Mouse (Mus musculus): ENCODE results near the gene Ccn5. TPM values are rescaled to one million over a fixed set of nuclear protein-coding genes. Genes with fewer than 3 reads are reported as not detected.
A peak's percentile ranks its signal among the peaks of the same experiment; 100 is the strongest.

Gene Ccn5
- total RNA-seq (2021) = under 1 TPM; 0.19 to 0.38 TPM
- long read RNA-seq, experiment 1, partial matches to known transcripts = 0 of 1 reads
- long read RNA-seq, experiment 1, other reads (novel, unspliced or antisense) = 1 of 1 reads
- long read RNA-seq, experiment 2 = 0 reads

GRCm38 (mm10) chr2:163820607-163821006 is at the start of gene Ccn5:
Ccn5 (plus strand) TSS chr2:163820861.
- H3K4me3 ChIP-seq = no peak within 1 kb of the TSS
- TF ChIP-seq CTCF (IDR thresholded peaks at IDR 0.05) = no peak
- intact Hi-C loops (cut with DNase I) = loop anchor here (10.0 kb wide), 1 partner anchor 286 kb away; no protein-coding TSS in a partner anchor
- no peak for DNase-seq (ENCODE audit: extremely low spot score in 1 of 2, low spot score in 2 of 2)
- H3K27ac ChIP-seq = no peak within 1 kb of the TSS

DNA sequence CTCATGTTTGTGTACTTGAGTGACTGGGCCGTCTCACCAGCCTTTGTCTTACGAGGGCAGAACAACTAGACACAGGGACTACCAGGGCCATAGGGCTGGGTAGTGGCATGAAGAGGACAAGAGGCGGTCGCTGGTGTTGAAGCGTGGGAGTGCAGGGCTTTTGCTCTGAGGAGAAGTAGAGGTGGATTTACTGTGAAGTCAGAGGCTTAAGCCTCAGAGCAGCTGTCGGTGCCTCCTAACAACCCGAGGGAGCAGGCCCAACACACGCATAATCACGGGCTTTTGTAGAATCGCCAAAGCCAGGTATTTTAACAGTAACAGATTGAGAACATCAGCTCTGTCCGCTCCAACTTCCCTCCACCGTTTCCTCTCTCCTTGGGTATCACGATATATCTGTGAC is 44.0 kb upstream of the Ccn5 start:
- no peak overlapping the region for H3K4me3 ChIP-seq
- intact Hi-C loops (cut with DNase I) = no loop called here
- no peak for TF ChIP-seq CTCF (IDR thresholded peaks at IDR 0.05)
- DNase-seq (ENCODE audit: extremely low spot score in 1 of 2, low spot score in 2 of 2) = no peak
- no peak overlapping the region for H3K27ac ChIP-seq

- no peak for TF ChIP-seq CTCF (IDR thresholded peaks at IDR 0.05)
- H3K4me3 ChIP-seq = no peak overlapping the region
- DNase-seq (ENCODE audit: extremely low spot score in 1 of 2, low spot score in 2 of 2) = no peak
- intact Hi-C loops (cut with DNase I) = no loop called here
- H3K27ac ChIP-seq = no peak overlapping the region
These were observed 43.6 kb upstream of the Ccn5 start for GRCm38 (mm10) chr2:163777061-163777460.

DNA sequence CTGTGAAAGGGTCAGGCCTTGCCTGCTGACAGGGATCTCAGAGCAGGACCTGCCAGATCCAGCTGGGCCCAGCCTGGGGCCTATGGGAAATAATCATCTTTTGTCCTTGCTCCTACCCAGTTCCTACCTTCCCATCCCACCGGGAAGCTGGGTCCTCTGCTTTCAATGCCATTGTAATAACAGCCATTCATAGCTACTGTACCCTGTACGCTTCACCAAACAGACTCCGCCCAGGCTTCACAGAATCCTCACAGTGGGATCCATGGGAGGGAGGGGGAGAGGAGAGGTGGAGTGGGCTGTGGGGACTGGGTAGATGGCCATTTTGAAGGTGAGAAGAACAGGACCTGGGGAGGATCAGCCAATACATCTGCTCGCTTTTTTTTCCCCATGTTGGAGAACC is 41.8 kb upstream of the Ccn5 start:
- H3K27ac ChIP-seq = no peak overlapping the region
- DNase-seq (ENCODE audit: extremely low spot score in 1 of 2, low spot score in 2 of 2) = no peak
- no peak for TF ChIP-seq CTCF (IDR thresholded peaks at IDR 0.05)
- no peak overlapping the region for H3K4me3 ChIP-seq
- intact Hi-C loops (cut with DNase I) = no loop called here

DNA sequence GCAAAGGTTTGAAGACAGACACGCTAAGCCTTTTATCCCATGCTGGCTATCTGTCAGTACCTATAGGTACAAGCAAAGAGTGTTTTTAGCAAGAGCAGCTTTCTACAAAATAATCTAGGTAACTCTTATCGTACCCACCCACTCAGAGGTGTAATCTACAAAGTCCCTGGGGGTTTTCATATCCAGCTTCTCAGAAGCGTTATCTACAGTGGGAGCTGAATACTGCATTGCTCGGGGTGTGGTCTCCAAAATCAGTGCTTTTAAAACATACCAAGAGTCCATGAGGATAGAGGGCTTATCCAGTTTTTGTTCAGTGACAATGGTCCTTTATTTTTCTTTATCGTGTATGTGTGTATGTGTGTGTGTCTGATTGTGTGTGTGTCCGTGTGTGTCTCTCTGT is 37.3 kb upstream of the Ccn5 start:
- intact Hi-C loops (cut with DNase I) = loop anchor here (10.0 kb wide), 3 partner anchors 51 to 249 kb away; no protein-coding TSS in a partner anchor
- H3K27ac ChIP-seq = no peak overlapping the region
- no peak for DNase-seq (ENCODE audit: extremely low spot score in 1 of 2, low spot score in 2 of 2)
- no peak overlapping the region for H3K4me3 ChIP-seq
- no peak for TF ChIP-seq CTCF (IDR thresholded peaks at IDR 0.05)

- no peak for DNase-seq (ENCODE audit: extremely low spot score in 1 of 2, low spot score in 2 of 2)
- intact Hi-C loops (cut with DNase I) = loop anchor here (10.0 kb wide), 3 partner anchors 51 to 249 kb away; no protein-coding TSS in a partner anchor
- no peak for TF ChIP-seq CTCF (IDR thresholded peaks at IDR 0.05)
- Histone ChIP-seq H3K4me3 (no peak overlapping the region), H3K27ac (no peak overlapping the region)
These were observed 36.8 kb upstream of the Ccn5 start for GRCm38 (mm10) chr2:163783901-163784300.

GRCm38 (mm10) chr2:163787086-163787485 is 33.6 kb upstream of the Ccn5 start:
- intact Hi-C loops (cut with DNase I) = loop anchor here (10.0 kb wide), 3 partner anchors 48 to 252 kb away; no protein-coding TSS in a partner anchor

DNA sequence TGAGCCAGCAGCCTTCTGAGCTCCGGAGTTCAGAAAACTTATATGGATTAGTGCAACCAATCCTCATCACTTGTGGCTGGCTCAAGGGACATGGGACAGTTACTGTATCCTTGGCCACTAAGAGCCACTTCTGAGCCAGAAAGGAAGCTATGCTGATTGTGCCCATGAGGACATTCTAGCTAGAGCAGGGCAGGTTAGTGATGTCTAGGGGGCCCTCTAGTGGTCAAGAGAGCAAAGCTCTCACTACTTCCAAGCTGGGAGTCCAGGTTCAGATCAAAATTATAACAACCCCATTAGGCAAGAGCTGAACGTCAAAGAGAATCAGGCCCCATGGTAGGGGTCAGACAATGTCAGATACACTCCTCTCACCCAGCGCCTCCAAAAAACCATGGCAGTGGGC is 33.0 kb upstream of the Ccn5 start:
- peak; percentile 75 for TF ChIP-seq CTCF (IDR thresholded peaks at IDR 0.05)
- H3K4me3 ChIP-seq = no peak overlapping the region
- H3K27ac ChIP-seq = no peak overlapping the region
- intact Hi-C loops (cut with DNase I) = loop anchor here (10.0 kb wide), 3 partner anchors 47 to 253 kb away; no protein-coding TSS in a partner anchor
- DNase-seq (ENCODE audit: extremely low spot score in 1 of 2, low spot score in 2 of 2) = peak; percentile 33 to 41

More at GRCm38 (mm10) chr2:163787086-163787485, 33.6 kb upstream of the Ccn5 start:
- no peak for DNase-seq (ENCODE audit: extremely low spot score in 1 of 2, low spot score in 2 of 2)
- no peak overlapping the region for H3K4me3 ChIP-seq
- no peak overlapping the region for H3K27ac ChIP-seq
- no peak for TF ChIP-seq CTCF (IDR thresholded peaks at IDR 0.05)

DNA sequence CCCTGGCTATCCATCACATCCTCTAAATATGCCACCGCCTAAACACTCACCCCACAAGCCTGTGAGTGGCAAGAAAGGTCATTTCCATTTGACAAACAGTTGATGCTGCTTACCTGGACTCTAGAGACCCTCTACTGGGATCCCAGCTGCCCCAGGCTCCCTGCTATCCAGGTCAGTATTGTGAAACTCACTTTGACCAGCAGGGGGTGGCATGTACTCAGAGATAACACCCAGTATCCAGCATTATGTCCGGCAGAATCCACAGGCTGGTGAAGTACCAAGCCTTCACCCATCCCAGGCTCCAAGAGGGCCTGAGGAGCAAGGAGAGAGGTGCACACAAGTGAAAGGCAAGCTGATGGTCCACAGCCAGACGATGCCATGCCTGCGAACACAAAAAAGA is 32.2 kb upstream of the Ccn5 start:
- intact Hi-C loops (cut with DNase I) = loop anchor here (10.0 kb wide), 3 partner anchors 46 to 254 kb away; no protein-coding TSS in a partner anchor
- DNase-seq (ENCODE audit: extremely low spot score in 1 of 2, low spot score in 2 of 2) = peak; percentile 55 to 71
- H3K4me3 ChIP-seq = no peak overlapping the region
- H3K27ac ChIP-seq = no peak overlapping the region
- peak; percentile 77 for TF ChIP-seq CTCF (IDR thresholded peaks at IDR 0.05)

GRCm38 (mm10) chr2:163798411-163798810 is 22.2 kb upstream of the Ccn5 start:
- TF ChIP-seq CTCF (IDR thresholded peaks at IDR 0.05) = no peak
- no peak overlapping the region for H3K27ac ChIP-seq

GRCm38 (mm10) chr2:163800832-163801231 is 19.8 kb upstream of the Ccn5 start:
- Histone ChIP-seq H3K4me3 (no peak overlapping the region), H3K27ac (no peak overlapping the region)
- intact Hi-C loops (cut with DNase I) = no loop called here
- no peak for DNase-seq (ENCODE audit: extremely low spot score in 1 of 2, low spot score in 2 of 2)
- TF ChIP-seq CTCF (IDR thresholded peaks at IDR 0.05) = no peak

More at GRCm38 (mm10) chr2:163798411-163798810, 22.2 kb upstream of the Ccn5 start:
- H3K4me3 ChIP-seq = no peak overlapping the region
- no peak for DNase-seq (ENCODE audit: extremely low spot score in 1 of 2, low spot score in 2 of 2)
- intact Hi-C loops (cut with DNase I) = no loop called here

- no peak for DNase-seq (ENCODE audit: extremely low spot score in 1 of 2, low spot score in 2 of 2)
- Histone ChIP-seq H3K27ac (no peak overlapping the region), H3K4me3 (no peak overlapping the region)
- TF ChIP-seq CTCF (IDR thresholded peaks at IDR 0.05) = no peak
- intact Hi-C loops (cut with DNase I) = no loop called here
These were observed 19.3 kb upstream of the Ccn5 start for GRCm38 (mm10) chr2:163801406-163801805.

DNA sequence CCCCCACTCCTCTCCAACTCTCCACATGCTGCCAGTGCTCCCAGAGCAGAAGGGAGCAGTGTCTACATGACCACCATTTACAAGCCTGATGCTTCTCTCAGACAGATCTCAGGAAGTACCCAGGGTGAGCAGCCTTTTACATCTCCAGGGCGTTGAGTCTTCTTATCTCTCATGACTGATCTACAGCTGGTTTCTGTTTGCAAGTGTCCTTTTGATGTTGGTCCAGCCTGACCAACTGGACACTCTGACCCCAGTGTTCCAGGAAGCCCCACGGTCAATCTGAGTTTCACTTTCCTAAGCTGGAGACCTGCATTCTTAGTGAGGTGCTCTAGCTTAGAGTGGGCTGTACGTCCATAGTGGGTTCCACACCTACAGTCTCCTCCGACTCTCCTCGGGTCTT is 16.8 kb upstream of the Ccn5 start:
- intact Hi-C loops (cut with DNase I) = no loop called here
- no peak for TF ChIP-seq CTCF (IDR thresholded peaks at IDR 0.05)
- H3K27ac ChIP-seq = no peak overlapping the region

More for the DNA sequence above, 16.8 kb upstream of the Ccn5 start:
- no peak for DNase-seq (ENCODE audit: extremely low spot score in 1 of 2, low spot score in 2 of 2)
- no peak overlapping the region for H3K4me3 ChIP-seq

All from left cerebral cortex, adult 2 months (tissue).